Mouse (Mus musculus) lung, embryonic 16.5 days (tissue): ENCODE measurements around the gene Gabrr1. TPM values are rescaled to one million over a fixed set of nuclear protein-coding genes. Genes with fewer than 3 reads are reported as not detected.

Experiments
- ATAC-seq: fragments of 200-750 bp; cut with Nextera tagmentation; 2 replicates; pipeline ENCODE4 v1.8.0; 2017; ENCODE audit warnings: low read depth, mild to moderate bottlenecking, moderate library complexity
- H3K27ac ChIP-seq: fragments of 300-500 bp; sonication (generic); 2 replicates; pipeline ENCODE4 v1.5.1; 2014; ENCODE audit warnings: mild to moderate bottlenecking, control low read depth, low read length
- H3K27me3 ChIP-seq: fragments of 300-500 bp; sonication (generic); 2 replicates; pipeline ENCODE4 v1.6.1; 2014; ENCODE audit warnings: low read depth, low read length, mixed read lengths; ENCODE audit not compliant: control insufficient read depth, insufficient read depth
- H3K36me3 ChIP-seq: fragments of 300-500 bp; sonication (generic); 2 replicates; pipeline ENCODE4 v1.6.1; 2014; ENCODE audit warnings: low read length; ENCODE audit not compliant: control insufficient read depth, insufficient read depth
- H3K4me1 ChIP-seq: fragments of 300-500 bp; sonication (generic); replicated peaks from 2 replicates; pipeline ENCODE4 v1.6.1; 2014; ENCODE audit warnings: low read length, mixed read lengths; ENCODE audit not compliant: control insufficient read depth, insufficient read depth
- H3K4me2 ChIP-seq: fragments of 300-500 bp; sonication (generic); 2 replicates; pipeline ENCODE4 v1.6.1; 2014; ENCODE audit warnings: low read depth, low read length, control low read depth
- H3K4me3 ChIP-seq: fragments of 300-500 bp; sonication (generic); 2 replicates; pipeline ENCODE4 v1.5.1; 2014; ENCODE audit warnings: mild to moderate bottlenecking, low read length, control low read depth
- H3K9ac ChIP-seq: fragments of 300-500 bp; sonication (generic); 2 replicates; pipeline ENCODE4 v1.6.1; 2014; ENCODE audit warnings: low read length, control low read depth
- H3K9me3 ChIP-seq: fragments of 300-500 bp; sonication (generic); 2 replicates; pipeline ENCODE4 v1.6.1; 2016; ENCODE audit warnings: low read length; ENCODE audit not compliant: control insufficient read depth
- WGBS: fragments of 180-500 bp; shearing (Covaris S2); extraction: QIAGEN DNeasy Blood & Tissue Kit; methylation state at CpG from one replicate; pipeline ENCODE4 v1.1.7; 2014; 5-methylcytosine and 5-hydroxymethylcytosine counted together
- polyA plus RNA-seq: library from polyadenylated mRNA; unstranded; fragments of >200 nt; fragmentation: Nextera tagmentation; extraction: Ambion mirVana; gene quantifications from 2 replicates; pipeline ENCODE4 v1.2.1, GENCODE M21; 2015

The Gabrr1 gene
- polyA plus RNA-seq, 1 experiment from 2014 or later: not detected

DNA sequence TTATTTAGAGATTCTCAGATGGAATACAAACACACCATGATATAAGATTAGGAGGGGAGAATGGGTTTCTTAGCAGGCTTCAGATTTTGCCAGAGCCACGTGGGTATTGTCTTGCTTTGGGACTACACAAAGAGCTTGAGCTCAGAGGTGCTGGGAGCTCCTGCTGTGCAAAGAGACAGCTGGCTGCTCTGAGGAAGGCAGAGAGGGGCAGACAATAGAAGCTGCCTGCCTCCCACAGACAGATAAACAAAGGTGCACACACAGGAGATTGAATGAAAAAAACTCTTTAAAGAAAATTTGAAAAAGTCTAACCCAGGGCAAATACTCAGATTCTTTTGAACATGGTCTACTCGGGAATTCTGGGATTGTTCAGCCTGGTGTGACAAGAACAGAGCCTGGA is 65.8 kb downstream of the Gabrr1 start:
- no peak for ATAC-seq

DNA sequence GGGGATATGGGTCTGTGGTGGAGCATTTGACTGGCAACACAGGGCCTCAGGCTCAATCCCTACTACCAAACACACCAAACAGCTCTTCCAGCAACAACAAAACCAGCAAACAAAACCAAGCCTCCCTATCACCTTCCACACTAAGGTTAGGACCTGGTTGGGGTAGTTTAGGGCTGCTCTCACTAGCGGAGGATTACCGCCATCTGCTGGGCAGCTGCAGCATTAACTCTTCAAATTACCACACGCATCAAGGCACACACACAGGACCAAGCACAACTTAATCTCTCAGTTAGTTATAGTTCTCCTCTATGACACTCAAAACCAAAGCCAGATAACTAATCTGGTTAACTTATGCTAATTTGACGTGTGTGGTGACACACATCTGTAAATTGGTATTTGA is 72.4 kb downstream of the Gabrr1 start:
- Histone ChIP-seq H3K27ac (no peak overlapping the region), H3K4me2 (no peak overlapping the region), H3K9ac (no peak overlapping the region), H3K9me3 (no peaks in the 10 kb centered on the region), H3K4me3 (no peak overlapping the region), H3K36me3 (no peaks in the 10 kb centered on the region), H3K27me3 (no peaks in the 10 kb centered on the region), H3K4me1 (peaks cover 6% of the 10 kb centered on the region; the same call in 1 of the 2 replicates)
- peak; percentile 53; the same call in 1 of the 2 replicates for ATAC-seq
- 7% methylated on average over 4 of the region's 4 CpGs for WGBS

More for the DNA sequence above, 65.8 kb downstream of the Gabrr1 start:
- Histone ChIP-seq H3K4me2 (no peak overlapping the region), H3K27me3 (no peaks in the 10 kb centered on the region), H3K4me3 (no peak overlapping the region), H3K9ac (no peak overlapping the region), H3K27ac (no peak overlapping the region), H3K4me1 (no peaks in the 10 kb centered on the region), H3K36me3 (no peaks in the 10 kb centered on the region), H3K9me3 (no peaks in the 10 kb centered on the region)
- WGBS: 15% methylated on average over 2 of the region's 2 CpGs

DNA sequence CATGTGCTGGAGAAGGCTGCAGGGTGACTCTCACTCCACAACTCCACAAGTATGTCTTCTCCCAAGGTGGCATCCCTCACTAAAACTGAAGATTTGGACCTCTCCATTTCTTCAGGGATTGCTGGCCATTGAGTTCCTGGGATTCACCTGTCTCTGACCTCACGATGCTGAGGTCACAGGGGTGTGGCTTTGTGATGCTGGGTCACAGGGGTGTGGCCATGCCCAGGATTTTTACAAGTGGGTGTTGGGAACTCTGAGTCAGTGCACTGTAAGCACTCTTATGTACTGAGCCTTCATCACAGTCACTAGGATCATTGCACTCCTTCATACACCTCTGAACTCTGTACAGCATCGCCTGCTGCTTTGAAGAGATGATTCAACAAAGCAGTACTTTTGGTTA is 75.2 kb downstream of the Gabrr1 start:
- H3K4me2 ChIP-seq: no peak overlapping the region
- no peaks in the 10 kb centered on the region for H3K36me3 ChIP-seq
- no peaks in the 10 kb centered on the region for H3K9me3 ChIP-seq
- H3K27ac ChIP-seq: no peak overlapping the region
- 65% methylated on average over 2 of the region's 2 CpGs for WGBS
- H3K4me1 ChIP-seq: peaks cover 7% of the 10 kb centered on the region; the same call in 1 of the 2 replicates
- no peak overlapping the region for H3K9ac ChIP-seq
- no peak for ATAC-seq
- H3K27me3 ChIP-seq: no peaks in the 10 kb centered on the region
- H3K4me3 ChIP-seq: no peak overlapping the region

DNA sequence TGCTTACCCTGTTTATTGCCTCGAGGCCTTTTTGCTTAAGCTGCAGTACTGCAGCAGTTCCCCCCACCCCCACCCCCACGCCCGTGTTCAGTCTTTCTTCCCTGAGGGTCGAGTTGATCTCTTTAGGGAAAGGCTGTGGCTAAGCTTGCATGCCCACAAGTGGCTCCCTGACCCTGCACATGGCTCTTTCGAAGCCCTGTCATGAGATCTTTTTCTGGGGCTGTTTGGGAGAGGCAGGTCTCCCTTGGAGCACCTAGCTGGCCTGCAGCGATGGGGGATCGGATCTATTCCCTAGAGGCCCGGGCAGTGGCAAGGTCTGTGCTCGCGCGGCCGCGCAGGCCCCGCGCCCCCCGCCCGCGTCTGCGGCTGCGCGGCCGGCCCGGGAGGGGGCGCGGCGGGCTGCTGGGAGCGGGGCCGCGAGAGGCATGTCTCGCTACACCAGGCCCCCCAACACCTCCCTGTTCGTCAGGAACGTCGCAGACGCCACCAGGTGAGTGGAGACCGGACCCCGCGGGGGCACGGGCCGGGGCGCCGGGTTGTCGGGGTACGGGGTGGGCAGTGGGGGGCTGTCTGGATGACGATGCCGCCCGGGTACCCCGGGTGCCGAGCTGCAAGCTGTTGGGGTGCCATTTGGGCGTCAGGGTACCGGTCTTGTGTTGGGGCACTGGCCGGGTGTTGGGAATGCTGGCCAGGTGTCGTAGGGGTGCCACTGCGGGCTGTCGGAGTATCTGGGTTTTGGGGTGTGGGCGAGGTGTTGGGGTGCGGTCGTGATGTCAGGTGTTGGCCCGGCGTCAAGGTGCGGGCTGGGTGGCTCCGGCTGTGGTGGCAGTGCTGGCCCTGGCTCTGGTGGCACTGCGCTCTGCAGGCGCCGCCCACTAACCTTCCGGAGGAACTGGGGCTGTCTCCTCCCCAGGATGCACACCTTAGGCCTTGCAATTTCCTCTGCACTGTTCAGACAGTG is 76.8 kb downstream of the Gabrr1 start, which contains the start of gene Srsf12:
Gene Srsf12 (plus strand): TSS at position 111 of the 961 bp plus-strand sequence.
- Histone ChIP-seq H3K27ac (no peak within 1 kb of the TSS), H3K4me3 (peak within 1 kb of the TSS; percentile 70), H3K27me3 (no peaks in the 10 kb centered on the region), H3K36me3 (no peaks in the 10 kb centered on the region), H3K9ac (peak within 1 kb of the TSS; percentile 80), H3K4me2 (peak within 1 kb of the TSS; percentile 100), H3K4me1 (peaks cover 7% of the 10 kb centered on the region; the same call in 1 of the 2 replicates), H3K9me3 (no peaks in the 10 kb centered on the region)
- peak; percentile 82 for ATAC-seq
- WGBS: 3% methylated on average over 58 of the region's 65 CpGs

Other genes starting within 250 kb of the Gabrr1 start
- 2.6 and 3.6 TPM in 2 replicates for gene Ankrd6, start 181.7 kb upstream of the Gabrr1 start, polyA plus RNA-seq
- gene Rragd, start 149.5 kb upstream of the Gabrr1 start, polyA plus RNA-seq: 2.6 and 2.9 TPM in 2 replicates
- gene Ube2j1, start 101.1 kb upstream of the Gabrr1 start, polyA plus RNA-seq: 48.2 and 50.1 TPM in 2 replicates
- gene Gabrr2, start 69.5 kb upstream of the Gabrr1 start, polyA plus RNA-seq: 0.10 and 0.20 TPM in 2 replicates
- 1.2 and 1.3 TPM in 2 replicates for gene Pm20d2, start 57.2 kb downstream of the Gabrr1 start, polyA plus RNA-seq
- 3.2 and 3.4 TPM in 2 replicates for gene Srsf12, start 76.5 kb downstream of the Gabrr1 start, polyA plus RNA-seq
- gene Pnrc1, start 157.6 kb downstream of the Gabrr1 start, polyA plus RNA-seq: 108 and 118 TPM in 2 replicates
- gene Rngtt, start 177.8 kb downstream of the Gabrr1 start, polyA plus RNA-seq: 20.0 and 22.0 TPM in 2 replicates